Mouse (Mus musculus): ENCODE measurements at regions not wholly inside any gene's neighbourhood (a gene's known extent, or its start where the extent isn't known, plus 50 kb on each side); places are given as distances from the start of the nearest gene placed in this dataset.
"Not testable (repeated sequence)": the region's sequence is repeated elsewhere in the genome, so short reads cannot be mapped to it uniquely, and the experiment has no call there.

DNA sequence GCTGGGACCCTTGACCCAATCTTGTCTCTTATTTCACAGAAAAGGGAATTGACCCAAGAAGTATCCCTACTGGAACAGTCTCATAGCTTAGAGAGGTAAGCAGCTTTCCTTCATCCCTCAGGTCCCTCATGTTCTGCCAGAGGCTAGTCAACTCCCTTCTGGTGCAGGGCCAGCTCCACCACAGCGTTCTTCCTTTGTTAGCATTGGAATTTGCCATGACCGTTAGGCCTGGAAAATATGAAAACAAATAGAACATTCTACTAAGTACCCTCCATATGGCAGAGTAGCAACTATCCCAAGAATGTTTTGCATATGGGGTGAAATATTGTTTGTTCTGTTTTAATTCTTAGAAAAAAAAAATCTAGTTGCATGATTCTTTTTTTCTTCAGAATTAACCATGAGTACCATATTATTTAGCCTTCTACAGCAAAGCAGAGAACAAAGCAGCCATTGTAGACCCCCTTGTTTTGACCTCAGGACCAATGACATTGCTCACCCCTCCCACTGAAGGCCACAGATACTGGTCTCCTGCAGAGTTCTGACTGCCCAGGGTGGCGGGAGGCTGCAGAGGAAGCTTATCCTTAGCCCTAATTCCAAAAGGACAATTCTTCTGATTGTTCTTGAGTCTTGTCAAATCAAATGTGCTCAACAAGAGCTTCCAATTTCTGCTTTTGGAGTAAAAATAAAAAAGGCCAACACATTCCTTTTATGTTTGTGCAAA lies 78.1 kb upstream of the Ehbp1 start:
- Histone ChIP-seq H3K27me3 (no peaks in the 10 kb centered on the region), H3K9ac (no peak overlapping the region), H3K36me3 (no peaks in the 10 kb centered on the region), H3K9me3 (no peaks in the 10 kb centered on the region), H3K4me3 (no peak overlapping the region), H3K27ac (no peak overlapping the region), H3K4me2 (no peak overlapping the region), H3K4me1 (replicated peaks) (no peaks in the 10 kb centered on the region)
- no peak for ATAC-seq (ENCODE audit: low FRiP score)
- WGBS, result 39% methylated on average over 3 of the region's 3 CpGs

DNA sequence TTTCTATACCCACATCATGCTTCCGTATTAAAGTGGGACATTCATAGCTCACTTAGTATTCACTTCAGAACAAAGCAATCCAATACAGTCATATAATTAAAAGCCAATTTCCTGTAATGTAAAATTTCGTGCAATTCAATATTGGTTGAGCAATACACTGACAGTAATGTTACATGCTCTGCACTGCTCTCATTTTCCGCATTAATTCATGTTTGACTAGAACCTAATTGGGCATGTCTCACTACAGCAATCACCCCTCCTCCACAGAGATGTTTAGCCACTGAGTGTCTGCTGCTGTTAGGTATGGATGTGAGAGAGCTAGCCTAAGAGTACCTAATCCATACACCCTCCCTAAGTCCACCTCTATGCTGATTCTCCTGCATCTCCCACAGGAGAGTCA lies 79.7 kb upstream of the Ehbp1 start:
- ATAC-seq (ENCODE audit: low FRiP score), result peak; percentile 52
- H3K4me2 ChIP-seq, result no peak overlapping the region
- no peaks in the 10 kb centered on the region for H3K4me1 ChIP-seq (replicated peaks)
- H3K27me3 ChIP-seq, result no peaks in the 10 kb centered on the region
- H3K9ac ChIP-seq, result no peak overlapping the region
- no peaks in the 10 kb centered on the region for H3K9me3 ChIP-seq
- no peaks in the 10 kb centered on the region for H3K36me3 ChIP-seq
- H3K4me3 ChIP-seq, result no peak overlapping the region
- no peak overlapping the region; the same call in 1 of the 2 replicates for H3K27ac ChIP-seq
- WGBS, result 75% methylated on average over 3 of the region's 3 CpGs

DNA sequence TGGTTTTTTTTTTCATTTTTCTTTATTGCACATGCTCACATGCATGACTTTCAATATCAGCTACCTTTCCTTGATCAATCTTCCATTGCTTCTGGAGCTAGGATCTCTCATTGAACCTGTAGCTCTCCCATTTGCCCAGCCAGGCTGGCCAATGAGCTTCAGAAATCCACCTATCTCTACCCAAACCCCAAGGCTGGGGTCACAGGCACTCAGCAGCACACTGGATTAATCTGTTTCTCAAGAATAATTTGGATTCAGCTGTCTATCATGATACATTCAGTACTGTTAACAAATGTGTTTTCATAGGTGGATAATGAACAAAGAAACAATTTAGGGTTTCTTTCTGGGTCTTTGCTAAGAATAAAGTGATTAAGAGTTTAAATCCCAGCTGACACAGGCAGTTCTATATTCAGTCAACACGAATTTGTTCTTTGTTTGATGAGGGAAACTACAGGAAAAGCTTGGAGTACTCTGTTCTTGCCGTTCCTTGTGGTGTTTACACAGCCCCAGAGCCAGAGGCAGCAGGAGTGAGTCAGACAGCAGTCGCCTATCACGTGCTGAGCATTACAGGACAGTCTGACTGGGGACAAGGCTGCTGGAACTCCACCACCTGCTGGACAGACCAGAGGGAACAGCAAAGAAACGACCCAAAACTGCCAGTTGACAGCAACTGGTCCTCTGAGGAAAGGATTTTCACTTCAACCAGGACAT lies 74.6 kb upstream of the Tmem17 start:
- Histone ChIP-seq H3K27me3 (no peaks in the 10 kb centered on the region), H3K27ac (no peak overlapping the region), H3K9me3 (no peaks in the 10 kb centered on the region), H3K4me2 (no peak overlapping the region), H3K4me3 (no peak overlapping the region), H3K9ac (no peak overlapping the region), H3K36me3 (no peaks in the 10 kb centered on the region), H3K4me1 (replicated peaks) (0 out of 2 replicates have a peak, but pooled peaks cover 6% of the 10 kb centered on the region)
- ATAC-seq (ENCODE audit: low FRiP score), result peak; percentile 84
- 17% methylated on average over 5 of the region's 5 CpGs for WGBS

DNA sequence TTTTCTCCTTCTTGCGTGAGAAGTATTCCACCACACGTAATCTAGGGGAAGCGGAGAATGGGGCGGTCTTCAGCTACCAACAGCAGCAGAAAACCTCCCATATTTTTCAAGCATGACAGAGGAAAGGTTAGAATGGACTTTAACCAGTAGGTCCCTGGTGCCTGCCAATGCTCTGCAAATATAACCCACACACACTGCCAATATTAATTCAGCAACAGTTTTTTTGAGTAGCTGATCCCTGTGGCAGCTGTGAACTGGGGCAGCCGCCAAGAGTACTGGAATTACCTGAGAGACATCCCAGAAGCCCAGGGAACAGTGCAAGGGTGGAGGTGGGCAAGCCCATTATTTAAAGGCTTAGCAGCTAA lies 74.1 kb upstream of the Tmem17 start:
- H3K27ac ChIP-seq, result no peak overlapping the region

DNA sequence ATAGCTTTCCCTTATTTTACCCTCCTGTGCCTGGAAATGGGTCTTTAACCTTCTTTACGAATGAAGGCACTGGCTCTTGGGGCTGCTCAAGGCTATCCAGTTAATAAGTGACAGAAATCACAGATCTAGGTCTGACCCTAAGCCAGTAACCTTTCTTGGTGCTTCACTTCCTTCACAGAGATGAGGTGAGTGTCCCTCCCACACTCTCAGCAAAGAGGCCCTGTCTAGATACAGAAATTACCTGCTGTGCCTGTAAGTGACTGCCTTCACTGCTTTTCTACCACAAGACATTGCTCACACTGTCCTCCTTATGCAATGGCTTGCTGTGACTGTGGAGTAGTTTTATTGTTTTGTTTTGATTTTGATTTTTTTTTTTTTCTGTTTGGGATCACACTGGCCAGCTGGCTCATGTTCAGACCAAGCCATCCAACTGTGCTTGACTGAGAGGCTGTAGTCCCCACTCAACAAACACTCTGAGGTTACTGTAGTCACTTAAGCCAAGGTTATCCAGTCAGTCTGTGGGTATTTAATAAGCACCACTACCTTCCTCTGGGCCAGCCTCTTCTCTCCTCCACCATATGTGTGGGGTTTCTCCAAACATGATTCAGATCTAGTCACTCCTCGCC lies 73.3 kb upstream of the Tmem17 start:
- Histone ChIP-seq H3K27ac (no peak overlapping the region), H3K9me3 (no peaks in the 10 kb centered on the region), H3K9ac (no peak overlapping the region), H3K36me3 (no peaks in the 10 kb centered on the region), H3K27me3 (no peaks in the 10 kb centered on the region), H3K4me3 (no peak overlapping the region), H3K4me1 (replicated peaks) (0 out of 2 replicates have a peak, but pooled peaks cover 6% of the 10 kb centered on the region), H3K4me2 (no peak overlapping the region)
- ATAC-seq (ENCODE audit: low FRiP score), result no peak
- 75% methylated on average over 2 of the region's 2 CpGs for WGBS

More for the DNA sequence above, 74.1 kb upstream of the Tmem17 start:
- Histone ChIP-seq H3K4me2 (no peak overlapping the region), H3K36me3 (no peaks in the 10 kb centered on the region), H3K9me3 (no peaks in the 10 kb centered on the region), H3K27me3 (no peaks in the 10 kb centered on the region), H3K9ac (no peak overlapping the region), H3K4me3 (no peak overlapping the region), H3K4me1 (replicated peaks) (0 out of 2 replicates have a peak, but pooled peaks cover 6% of the 10 kb centered on the region)
- no peak for ATAC-seq (ENCODE audit: low FRiP score)
- WGBS, result 82% methylated on average over 5 of the region's 5 CpGs

DNA sequence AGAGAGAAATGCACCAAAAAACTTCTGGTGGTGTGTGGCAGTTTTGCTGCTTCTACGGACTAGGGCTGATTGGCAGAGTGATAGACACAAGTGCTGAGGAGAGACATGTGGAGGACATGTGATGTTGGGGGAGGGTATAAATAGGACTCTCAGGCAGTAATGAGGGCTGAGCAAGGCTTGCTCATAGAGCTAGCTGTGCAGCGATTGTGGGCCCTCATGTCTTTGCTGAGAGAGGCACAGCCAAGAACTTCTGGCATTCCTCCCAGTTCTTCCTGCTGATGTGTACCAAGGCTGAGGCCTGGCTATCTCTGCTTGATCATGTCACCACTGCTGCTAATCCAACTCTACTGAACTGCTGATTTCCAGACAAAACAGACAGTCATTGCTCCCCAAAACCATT lies 71.4 kb upstream of the Tmem17 start:
- 76% methylated on average over 2 of the region's 2 CpGs for WGBS
- peak; percentile 65; the same call in 1 of the 2 replicates for ATAC-seq (ENCODE audit: low FRiP score)

DNA sequence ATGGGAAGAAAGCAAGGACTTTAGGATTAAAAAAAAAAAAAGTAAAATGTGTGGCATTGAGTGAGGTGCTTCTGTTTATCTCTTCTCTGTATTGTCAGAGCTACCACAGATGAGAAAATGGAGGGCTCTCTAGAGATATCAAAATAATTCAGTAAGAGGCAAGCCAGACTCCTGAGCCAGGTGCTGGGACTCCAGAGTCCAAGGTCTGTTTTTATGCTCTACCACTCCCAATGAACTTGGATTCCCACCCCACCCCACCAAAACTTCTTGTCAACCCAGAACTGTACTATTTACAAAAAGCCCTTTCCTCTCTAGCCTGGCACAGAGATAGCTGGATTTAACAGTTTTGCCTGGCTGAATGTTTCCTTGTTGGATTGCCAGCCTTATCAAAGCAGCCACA lies 58.7 kb upstream of the Tmem17 start:
- Histone ChIP-seq H3K4me3 (no peak overlapping the region), H3K27ac (no peak overlapping the region)

More for the DNA sequence above, 71.4 kb upstream of the Tmem17 start:
- Histone ChIP-seq H3K4me3 (no peak overlapping the region), H3K4me2 (no peak overlapping the region), H3K9ac (no peak overlapping the region), H3K9me3 (no peaks in the 10 kb centered on the region), H3K36me3 (no peaks in the 10 kb centered on the region), H3K4me1 (replicated peaks) (0 out of 2 replicates have a peak, but pooled peaks cover 6% of the 10 kb centered on the region), H3K27me3 (no peaks in the 10 kb centered on the region), H3K27ac (no peak overlapping the region)

DNA sequence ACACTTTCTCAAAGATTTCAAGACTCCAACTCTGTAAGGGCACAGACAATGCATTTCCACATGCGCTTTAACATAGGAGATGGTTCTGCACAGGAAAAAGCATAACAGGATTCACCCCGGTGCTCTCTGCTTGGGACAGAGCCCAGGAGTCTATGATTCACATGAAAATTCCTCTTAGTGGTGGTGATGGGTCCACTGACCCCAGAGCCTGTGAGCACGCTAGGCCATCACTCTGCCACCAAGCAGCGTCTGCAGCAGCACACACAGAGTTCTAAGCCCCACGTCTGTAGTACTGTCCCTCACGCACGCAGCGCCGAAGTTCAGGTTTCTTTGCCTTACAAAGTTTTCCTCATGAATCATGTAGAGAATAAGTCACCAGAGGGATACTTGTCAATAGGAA lies 55.6 kb upstream of the Tmem17 start:
- Histone ChIP-seq H3K4me2 (no peak overlapping the region), H3K4me1 (replicated peaks) (no peaks in the 10 kb centered on the region; the same call in 1 of the 2 replicates), H3K27ac (no peak overlapping the region), H3K4me3 (no peak overlapping the region), H3K9me3 (no peaks in the 10 kb centered on the region), H3K27me3 (no peaks in the 10 kb centered on the region), H3K9ac (no peak overlapping the region), H3K36me3 (no peaks in the 10 kb centered on the region)
- no peak for ATAC-seq (ENCODE audit: low FRiP score)
- 95% methylated on average over 9 of the region's 9 CpGs for WGBS

More for the DNA sequence above, 58.7 kb upstream of the Tmem17 start:
- no peak for ATAC-seq (ENCODE audit: low FRiP score)
- H3K4me1 ChIP-seq (replicated peaks), result no peaks in the 10 kb centered on the region
- H3K36me3 ChIP-seq, result no peaks in the 10 kb centered on the region
- H3K27me3 ChIP-seq, result no peaks in the 10 kb centered on the region
- no peaks in the 10 kb centered on the region for H3K9me3 ChIP-seq
- no peak overlapping the region for H3K9ac ChIP-seq
- no peak overlapping the region for H3K4me2 ChIP-seq

DNA sequence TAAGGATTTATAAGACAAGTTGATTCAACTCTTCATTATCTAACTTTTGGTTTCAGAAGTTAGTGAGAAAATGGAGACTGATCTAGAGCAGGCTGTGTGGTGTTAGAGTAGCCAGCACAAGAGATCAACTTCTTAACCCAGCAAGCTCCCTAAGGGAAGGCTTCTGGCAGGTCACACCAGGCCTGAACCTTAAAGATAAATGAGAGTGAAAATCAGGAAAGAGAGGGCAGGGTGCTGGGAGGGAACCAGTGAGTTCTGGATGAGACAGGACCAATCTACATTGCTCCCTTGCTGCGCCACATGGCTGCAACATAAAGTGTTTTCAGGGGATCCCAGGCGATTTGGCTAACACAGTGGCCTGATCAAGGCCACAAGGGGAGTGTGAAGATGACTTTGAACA lies 54.7 kb upstream of the Tmem17 start:
- H3K9ac ChIP-seq, result no peak overlapping the region
- H3K36me3 ChIP-seq, result no peaks in the 10 kb centered on the region
- no peaks in the 10 kb centered on the region for H3K27me3 ChIP-seq
- H3K4me2 ChIP-seq, result no peak overlapping the region
- no peak overlapping the region for H3K27ac ChIP-seq
- no peak overlapping the region for H3K4me3 ChIP-seq
- H3K9me3 ChIP-seq, result no peaks in the 10 kb centered on the region
- H3K4me1 ChIP-seq (replicated peaks), result no peaks in the 10 kb centered on the region; the same call in 1 of the 2 replicates
- ATAC-seq (ENCODE audit: low FRiP score), result no peak
- WGBS, result 91% methylated on average over 2 of the region's 2 CpGs

DNA sequence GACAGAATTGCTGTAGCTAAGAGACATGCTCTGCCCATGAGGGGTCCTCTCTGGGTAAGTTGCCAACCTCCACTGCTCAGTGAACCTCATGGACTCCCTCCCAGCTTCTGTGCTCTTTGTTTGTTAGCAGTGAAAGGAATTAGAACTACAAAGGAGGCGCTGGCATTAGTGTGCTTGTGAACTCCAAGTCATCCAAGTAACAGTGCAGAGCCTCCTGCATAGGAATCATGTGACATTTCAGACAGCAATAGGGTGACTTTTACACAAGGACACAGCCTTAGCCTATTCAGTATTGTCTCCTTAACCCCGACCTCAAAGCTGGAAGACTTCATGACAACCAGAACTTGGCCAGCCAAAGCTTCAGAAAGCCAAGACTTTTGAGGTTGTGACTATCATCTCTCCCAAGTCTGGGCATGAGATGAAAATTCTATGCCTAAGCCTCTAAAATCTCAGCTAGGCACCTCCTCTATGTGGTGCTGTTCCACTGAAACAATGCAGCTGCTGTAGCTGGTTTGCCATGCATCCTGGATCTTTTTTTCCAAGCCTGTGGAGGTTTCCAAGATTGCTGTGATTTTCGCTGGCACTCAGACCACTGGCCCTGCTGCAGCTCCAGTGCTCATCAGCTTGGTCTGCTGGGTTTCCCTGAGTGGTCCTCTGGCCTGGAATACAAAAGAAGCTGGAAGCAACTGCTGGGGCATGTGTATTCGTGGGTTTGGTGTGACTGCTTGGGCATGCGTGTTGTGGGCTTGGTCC lies 52.8 kb upstream of the Tmem17 start:
- Histone ChIP-seq H3K9me3 (no peaks in the 10 kb centered on the region), H3K27ac (peak overlapping the region; percentile 18; the same call in 1 of the 2 replicates), H3K9ac (no peak overlapping the region), H3K4me3 (no peak overlapping the region), H3K4me2 (no peak overlapping the region), H3K4me1 (replicated peaks) (no peaks in the 10 kb centered on the region; the same call in 1 of the 2 replicates), H3K27me3 (no peaks in the 10 kb centered on the region), H3K36me3 (no peaks in the 10 kb centered on the region)
- ATAC-seq (ENCODE audit: low FRiP score), result peak; percentile 95
- 60% methylated on average over 5 of the region's 5 CpGs for WGBS

DNA sequence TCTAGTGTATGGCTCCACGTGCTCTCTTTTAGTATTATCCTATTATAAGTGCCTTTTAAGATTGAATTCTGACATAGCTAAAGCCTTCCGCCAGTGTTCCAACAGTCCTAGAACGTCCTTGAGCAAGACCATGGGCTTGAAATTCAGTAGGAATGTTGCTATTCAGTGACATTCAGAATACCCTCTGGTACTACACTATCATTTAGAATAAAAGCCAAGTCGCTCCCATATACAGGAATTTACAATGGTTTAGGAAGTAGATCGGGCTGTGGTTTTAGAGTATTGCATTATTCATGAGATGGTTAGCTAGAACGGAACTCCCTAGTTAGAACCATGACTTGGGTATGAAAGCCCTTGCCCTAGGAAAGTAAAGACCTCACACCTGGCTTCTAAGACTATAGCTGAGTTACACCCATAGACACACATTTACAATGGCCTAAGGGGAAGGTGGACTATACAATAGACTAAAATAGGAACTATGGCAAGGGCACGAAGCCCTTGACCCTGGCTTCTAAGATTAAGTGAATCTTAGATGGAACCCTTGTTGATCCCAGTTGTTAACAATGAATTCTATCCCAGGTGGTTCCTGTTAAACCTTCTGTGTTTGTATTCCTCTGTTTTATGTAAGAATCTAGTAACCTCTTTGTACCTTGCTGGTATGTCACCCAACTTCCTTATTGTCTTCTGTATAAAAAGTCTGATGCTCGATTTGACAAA lies 50.7 kb upstream of the Tmem17 start:
- H3K27me3 ChIP-seq; H3K36me3 ChIP-seq; H3K9me3 ChIP-seq; H3K27ac ChIP-seq; H3K4me3 ChIP-seq; ATAC-seq (ENCODE audit: low FRiP score); H3K4me2 ChIP-seq; H3K4me1 ChIP-seq (replicated peaks); H3K9ac ChIP-seq: not testable (repeated sequence)
- 87% methylated on average over 8 of the region's 8 CpGs for WGBS

All from hindbrain, embryonic 13.5 days (tissue).